Mouse (Mus musculus) urinary bladder, postnatal 10 days (tissue): ENCODE measurements around the gene Nptn.

ENCODE experiments used
- DNase-seq: peaks from one replicate; pipeline ENCODE4 v3.0.0; 2022; ENCODE audit warnings: low spot score

Gene Nptn

DNA sequence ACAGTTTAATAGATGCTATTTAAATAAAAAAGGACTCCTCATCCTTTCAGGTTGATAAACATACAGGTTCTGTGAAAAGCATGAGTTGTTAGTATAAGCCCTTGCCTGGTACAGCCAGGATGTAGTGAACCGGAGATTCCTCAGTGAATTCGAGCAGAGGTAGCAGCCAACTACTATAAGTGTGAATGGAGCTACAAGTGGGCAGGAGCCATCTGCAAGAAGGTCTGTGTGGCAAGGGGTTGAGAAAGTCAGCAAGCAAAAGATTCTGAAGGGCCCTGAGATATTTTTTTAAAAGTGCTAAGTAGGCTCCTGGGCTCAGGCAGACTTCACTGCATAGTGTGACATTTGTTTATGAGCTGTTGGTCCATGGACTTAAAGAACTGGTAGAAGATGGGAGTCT lies 74.8 kb downstream of the Nptn start:
- no peak for DNase-seq

DNA sequence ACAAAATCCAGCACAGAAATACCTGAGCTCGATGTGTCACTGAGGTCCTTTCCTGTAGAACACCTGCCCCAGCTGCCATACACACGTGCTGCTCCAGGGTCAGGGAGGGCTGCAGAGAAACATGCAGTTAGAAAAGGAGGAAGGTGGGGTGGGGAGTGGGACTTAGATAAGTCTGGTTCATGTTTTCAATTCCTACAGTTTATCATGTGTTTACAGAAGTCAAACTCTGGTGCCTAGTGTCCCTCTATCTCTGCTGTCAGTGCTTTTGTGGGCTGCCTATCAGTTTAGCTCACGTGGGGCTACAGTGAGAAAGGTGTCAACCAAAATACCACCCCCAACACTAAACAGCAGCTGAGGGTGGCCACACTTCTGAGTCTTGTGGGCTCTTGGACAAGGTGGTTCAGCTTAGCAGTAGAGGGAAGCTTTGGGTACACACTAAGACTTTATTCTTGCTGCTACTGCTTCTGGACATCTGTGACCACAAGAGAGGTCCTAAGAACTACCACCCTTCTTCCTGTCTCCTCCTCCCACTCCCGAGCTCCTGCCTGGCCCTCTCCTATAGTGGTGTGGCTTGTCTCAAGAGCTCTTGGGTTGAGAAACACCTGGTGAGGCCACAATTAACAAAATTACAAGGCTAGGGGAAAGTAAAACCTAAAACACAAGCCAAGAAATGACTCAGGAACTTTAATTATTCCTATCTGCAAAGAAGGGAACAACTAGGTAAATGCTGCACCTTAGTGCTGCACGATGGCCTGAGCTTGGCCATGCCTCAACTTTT lies 75.9 kb downstream of the Nptn start:
- no peak for DNase-seq

DNA sequence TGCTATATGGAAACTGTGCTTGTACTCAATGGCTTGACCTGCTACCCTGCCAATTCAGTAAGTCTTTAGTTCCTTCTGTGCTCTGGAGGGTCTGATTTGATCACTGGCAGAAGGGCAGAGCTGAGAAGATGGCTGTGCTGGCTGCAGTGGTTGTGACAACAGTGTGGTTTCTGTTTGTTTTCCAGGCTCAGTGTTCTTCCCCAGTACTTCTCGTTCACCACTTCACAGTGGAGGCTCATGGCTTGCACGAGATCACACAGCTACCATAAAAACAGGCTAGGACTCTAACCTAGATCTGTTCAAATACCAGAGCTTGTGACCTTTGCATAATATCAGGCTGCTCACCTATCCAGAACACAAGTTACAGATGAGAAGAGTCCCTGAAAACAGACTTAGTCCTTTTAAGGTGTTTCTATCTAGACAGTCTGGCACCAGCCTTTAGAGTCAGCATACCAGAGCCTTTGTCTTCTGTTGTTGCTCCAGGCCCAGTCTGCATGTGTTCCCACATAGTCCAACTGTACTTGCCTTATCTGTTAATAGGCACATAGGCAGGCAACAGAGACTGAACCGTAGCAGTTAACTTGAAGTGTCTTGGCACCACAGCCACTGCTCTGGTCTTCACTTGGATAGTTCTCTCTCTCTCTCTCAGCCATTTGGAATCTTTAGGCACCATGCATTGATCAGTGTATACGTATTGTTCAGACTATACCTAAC lies 76.7 kb downstream of the Nptn start:
- DNase-seq, result no peak

DNA sequence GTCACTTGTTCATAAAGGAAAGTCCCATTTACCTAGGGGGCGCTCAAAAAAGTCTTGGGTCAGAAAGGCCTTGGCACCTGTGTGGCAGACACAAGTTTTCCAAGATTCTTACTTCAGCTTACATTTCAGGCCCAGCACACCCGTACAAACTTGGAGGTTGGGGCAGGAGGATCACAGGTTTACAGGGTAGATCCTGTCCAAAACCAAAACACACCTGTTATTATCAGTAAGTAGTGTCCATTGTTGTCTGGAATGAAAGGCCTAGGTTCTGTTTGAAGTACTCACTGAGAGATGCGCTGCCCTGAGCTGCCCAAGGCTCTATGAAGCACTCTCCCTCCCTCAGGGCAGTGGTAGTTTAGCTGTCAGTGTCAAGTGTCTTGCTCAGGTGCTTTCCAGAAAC lies 77.3 kb downstream of the Nptn start:
- DNase-seq, result no peak

DNA sequence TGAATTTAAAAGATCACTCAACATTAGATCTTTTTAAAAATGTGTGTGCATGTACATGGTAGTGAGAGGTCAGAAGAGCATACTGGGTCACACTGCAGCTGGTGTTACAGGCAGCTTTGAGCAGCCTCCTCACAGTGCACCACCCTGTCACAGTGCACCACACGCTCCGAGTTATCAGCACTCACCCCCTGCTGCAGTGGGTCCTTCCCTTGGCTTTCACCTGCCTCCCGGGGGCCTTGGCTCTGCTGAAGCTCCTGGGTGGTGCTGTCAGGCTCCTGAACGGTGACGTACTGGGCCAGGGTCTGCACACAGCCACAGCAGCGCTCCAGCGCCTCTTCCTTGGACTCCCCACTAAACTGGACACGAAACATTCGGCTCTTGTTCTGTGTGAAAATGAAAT lies 77.9 kb downstream of the Nptn start:
- no peak for DNase-seq

DNA sequence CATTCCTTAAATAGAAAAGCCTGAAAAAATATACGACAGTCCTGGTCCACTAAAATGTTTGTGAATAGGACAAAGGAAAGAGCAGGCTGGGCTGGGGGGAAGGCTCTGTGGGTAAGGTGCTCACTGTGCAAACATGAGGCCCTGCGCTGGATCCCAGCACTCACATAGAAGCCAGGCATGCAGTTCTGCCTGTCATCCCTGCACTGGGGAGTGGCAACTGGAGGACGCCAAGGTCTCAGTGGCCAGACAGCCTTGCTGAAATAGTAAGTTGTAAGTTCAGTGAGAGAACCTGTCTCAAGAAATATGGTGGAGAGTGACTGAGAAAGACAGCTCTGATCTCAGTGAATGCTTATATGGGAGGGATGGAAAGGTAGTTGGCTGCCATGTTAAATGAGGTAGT lies 78.6 kb downstream of the Nptn start:
- no peak for DNase-seq

DNA sequence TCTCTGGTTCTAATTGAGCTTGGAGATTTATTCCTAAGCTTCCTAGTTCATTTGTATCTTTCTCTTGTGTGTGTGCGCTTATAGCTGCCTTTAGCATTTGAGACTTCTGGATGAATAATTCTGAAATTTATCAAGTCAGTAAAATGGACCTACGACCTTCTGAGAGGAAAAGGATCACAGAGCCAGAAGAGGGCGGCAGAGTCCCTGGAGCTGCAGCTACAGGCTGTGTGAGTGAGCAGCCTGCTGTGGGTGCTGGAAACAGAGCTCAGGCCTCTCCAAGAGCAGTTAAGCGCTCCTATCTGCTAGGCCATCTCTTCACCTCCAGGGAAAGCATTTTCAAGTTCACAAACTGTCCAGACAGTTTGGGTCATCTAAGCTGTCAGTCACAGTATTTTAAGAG lies 80.0 kb downstream of the Nptn start:
- DNase-seq, result no peak

DNA sequence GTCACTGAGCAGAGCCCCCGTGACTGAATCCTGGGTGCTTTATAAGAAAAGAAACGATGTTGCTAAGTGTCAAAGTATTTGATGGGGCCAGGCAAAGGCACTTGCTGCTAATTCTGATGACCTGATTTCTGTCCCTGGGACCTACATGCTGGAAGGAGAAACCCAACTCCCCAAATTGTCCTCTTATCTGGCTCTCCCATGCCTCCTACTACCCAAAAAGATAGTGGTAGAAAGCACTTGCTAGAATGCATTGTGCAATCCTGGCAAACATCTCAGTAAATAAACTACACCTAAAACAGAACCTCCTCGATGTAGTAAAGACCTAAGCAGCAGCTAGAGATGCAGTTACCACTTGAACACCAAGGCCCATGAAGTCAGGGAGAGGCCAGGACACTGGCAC lies 80.8 kb downstream of the Nptn start:
- DNase-seq, result no peak

DNA sequence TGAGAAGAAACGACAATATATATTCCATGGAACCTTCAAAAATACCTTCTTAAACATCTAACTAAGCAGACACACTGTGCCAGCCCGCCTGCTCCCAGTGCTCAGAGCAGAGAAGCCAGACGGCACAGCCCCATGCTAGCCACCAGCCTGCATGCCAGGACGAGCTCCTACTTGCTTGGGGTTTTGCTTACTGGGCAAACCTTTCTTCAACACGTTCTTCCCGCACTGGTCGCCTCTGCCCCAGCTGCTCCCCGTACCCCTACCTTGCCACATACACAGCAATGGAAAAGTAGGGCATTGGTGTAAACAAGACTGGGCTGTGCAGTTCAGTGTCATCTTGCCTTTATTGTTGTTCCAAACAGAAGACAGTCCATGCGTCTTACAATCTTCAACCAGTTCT lies 83.5 kb downstream of the Nptn start:
- DNase-seq, result no peak

DNA sequence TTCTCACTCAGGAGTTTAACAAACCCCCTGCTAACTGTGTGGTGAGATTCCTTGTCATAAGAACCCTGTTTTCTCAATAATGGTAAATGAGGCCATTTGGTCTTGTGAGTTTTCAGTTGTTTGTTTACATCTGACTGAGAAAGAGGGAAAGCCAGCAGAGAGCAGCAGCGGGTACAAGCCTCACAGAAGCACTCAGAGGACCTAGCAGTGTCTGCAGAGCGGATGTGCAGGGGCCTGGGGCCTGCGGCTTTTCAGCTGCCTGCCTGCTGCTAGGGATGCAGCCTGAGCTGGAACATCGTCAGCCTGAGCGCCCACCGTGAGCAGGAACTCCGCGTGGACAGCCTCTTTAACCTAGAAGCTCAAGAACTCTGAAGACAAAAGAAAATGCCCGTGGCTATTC lies 84.2 kb downstream of the Nptn start:
- DNase-seq, result no peak

DNA sequence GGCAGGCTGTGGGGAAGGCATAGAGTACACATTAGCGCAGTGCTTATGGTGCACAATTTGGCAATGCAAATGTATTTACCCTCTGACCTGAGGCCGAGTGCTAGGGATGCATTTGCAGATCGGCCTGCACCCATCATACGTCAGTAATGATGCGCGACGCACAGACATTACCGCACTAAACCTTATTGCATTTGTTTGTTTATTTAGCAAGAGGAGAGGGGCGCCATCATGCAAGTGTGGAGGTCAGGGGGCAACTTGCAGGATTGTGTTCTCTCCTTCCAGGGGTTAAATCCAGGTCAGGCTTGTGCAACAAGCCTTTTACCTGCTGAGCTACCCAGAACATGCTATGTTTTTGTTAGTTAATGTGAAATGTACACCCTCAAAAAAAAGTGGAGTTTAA lies 85.2 kb downstream of the Nptn start:
- no peak for DNase-seq

DNA sequence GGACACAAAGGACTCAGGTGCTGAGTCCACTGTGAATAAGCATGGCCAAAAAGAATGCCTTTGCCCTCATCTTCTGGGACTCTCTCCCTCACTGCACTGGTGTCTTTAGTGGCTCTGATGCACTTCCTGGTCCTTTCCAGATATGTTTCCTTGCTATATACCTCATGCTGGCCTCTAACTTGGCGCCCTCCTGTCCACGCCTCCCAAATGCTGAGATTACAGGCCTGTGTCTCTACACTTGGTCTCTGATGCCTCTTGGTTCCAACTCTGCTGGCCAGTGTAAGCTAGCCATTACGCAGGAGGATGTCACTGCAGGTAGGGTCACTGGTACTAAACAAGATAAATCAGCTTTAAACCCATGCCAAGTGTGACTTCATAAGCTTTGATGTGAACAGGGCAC lies 86.1 kb downstream of the Nptn start:
- no peak for DNase-seq

DNA sequence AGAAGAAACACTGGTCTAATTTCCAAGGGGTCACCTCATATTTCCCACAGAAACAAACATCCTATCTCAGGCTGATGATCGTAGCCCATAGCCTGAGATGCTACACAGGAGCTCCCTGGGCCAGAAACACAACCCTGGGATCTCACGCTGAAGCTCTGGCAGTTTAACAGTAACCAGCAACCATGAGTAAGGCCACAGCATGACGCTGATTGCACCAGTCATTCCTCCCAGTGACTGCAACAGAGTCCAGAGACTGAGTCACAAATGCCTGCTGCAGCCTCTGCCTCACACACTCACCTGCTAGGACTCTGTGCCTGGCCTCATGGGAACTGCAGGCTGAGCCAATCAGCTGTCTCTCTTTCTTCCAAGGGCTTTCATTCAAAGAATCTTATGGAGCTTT lies 87.0 kb downstream of the Nptn start:
- DNase-seq, result no peak

DNA sequence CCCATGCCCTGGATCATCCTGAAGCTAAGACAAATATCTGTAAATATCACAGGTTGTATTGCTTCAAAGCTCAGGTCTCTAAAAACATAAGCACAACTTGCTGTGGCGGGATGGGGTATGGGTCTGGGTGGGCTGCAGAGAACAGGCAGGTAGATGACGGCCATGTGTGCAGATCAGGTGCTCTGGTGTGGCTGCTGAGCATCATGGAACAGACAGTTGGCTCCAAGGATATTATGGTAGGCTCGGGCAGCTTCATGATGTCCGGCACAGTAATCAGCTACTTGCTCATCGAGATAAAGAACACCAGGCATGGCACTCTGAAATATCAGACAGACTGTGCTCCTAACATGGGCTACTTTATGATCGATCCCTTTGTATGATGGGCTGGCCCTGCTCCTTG lies 87.8 kb downstream of the Nptn start:
- no peak for DNase-seq

DNA sequence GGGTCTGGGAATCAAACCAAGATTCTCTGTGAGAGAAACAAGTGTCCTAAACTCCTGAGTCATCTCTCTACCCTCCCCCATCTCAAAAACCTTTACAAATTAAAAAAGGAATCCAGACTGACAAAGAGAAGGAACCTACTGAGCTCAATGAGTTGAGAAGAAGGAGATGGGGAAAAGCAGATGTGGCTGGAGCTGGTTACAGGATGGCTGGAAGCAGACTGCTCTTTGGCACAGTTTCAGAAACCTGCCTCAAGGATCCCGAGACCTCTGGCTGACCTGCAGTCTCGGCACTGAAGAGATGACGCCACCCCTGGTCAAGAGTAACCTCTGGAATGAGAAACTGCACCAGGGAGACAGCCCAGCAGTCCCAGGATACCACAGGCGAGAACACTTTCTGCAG lies 90.4 kb downstream of the Nptn start:
- DNase-seq, result no peak

DNA sequence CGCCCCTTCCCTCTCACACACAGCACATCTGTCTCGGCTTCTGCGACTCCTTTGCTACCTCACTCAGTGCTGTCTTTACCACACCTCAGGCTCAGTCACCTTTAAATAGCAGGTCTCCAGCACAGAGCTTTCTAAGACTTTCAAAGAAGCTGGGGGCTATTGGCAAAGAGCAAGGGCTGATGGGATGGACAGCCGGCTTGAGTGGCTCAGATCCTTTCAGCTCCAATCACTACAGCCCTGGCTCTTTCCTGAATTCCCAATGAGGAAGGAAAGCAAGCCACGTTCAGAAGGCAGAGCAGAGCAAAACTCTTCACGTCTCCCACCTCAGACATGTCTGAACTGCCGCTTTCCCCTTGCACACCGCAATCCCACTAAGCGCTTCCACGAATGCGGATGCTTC lies 92.7 kb downstream of the Nptn start:
- no peak for DNase-seq

DNA sequence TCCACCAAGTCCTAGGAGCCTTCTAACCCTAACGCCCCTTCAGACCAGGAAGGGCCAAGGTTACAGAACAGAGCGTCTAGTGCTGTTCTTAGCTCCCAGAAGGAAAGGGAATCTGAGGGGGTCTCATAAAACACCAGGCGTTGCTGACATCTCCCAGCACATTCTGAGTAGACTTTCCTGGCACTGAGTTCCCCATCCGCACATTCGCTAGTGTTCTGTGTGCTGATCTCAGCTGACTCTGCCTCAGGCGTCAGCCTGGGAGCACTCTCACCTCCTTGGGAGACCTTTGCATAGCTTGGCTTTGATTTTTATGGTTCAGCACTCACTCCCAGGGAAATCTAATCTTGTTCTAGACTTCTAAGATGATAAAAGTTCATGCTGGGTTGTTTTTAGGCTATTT lies 93.3 kb downstream of the Nptn start:
- no peak for DNase-seq

DNA sequence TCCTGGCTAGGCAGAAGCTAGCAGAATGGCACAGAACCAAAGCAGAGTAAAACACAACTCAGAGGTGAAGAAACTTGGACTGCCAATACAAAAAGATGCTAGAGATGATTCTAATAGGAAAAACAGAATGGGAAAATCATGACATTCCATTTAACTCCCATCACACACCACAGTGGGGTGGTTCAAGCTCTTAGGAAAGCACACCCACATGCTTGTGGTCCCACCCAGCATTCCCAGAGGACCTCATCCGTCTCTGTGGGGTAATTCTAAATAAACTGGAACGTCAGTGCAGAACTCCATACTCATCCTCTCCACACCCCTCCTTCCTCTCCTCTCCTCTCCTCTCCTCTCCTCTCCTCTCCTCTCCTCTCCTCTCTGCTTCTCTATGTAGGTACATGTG lies 99.4 kb downstream of the Nptn start:
- DNase-seq, result no peak

DNA sequence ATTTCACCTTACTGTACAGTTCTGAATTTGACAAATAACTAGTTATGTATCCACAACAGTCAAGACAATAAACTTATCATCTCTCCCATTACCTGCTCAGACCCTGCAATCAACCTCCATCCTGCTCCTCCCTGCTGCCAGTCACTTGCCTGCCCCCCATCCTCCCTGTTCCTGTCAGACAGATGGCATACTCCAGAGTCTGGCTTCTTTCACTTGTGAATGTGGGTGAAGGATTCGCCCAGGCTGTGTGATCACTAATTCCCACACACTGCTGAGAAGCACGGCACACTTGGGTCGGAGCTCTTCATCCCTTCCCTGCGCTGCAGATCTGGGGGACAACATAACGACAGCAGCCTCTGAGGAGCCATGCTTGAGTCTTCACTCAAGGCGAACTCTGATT lies 100.1 kb downstream of the Nptn start:
- DNase-seq, result no peak

DNA sequence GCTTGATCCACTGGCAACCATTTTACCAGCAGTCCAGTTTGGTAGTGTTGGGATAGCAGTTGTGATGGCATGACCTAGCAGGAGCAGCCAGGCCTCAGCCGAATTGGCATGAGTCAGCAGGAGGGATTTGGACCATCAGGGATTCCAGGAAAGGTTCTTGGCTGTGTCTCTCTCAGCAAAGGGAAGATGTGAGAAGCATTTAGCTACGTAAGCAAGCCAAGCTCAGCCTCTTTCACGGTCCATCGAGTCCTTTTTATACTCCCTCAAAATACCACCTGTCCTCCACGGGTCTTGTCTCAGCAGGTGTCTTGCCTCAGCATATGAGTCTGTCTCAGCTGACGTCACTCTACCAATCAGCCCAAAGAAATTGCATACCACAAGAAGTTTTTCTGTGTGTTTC lies 101.3 kb downstream of the Nptn start:
- no peak for DNase-seq

DNA sequence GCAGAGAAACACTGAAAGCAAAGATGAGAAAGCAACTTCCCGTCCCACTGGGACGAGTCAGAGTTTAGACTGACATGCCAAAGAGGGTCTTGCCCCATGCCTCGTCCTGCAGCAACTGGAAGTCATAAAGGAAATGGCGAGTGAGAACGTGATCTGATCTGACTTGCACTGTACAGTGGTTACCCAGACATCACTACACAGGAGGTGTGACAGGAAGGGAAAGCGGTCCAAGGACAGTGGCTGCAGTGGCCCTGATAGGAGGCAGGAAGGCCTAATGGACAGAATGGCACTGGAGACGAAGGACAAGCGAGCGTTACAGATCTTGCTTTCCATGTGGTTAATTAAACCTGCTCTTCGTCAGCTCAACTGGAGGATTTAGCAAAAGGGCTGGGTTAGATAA lies 103.2 kb downstream of the Nptn start:
- DNase-seq, result no peak

DNA sequence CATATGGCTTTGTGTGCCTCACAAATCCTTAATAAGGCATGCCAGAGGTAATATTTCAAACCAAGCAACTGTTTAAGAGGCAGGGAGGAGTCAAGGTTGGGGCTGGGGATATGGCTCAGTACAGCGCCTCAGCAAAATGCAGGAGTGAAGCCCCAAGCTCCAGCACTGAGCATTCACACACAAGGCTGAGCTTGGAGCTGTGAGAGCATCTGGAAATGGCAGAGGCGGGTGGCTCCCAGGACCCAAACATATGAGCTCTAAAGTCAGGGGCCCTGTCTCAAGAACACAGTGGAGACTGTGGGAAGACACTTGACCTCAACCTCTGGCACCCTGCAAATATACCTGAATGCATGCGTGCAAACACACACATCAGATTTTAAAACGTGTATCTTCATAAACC lies 106.0 kb downstream of the Nptn start:
- DNase-seq, result no peak

DNA sequence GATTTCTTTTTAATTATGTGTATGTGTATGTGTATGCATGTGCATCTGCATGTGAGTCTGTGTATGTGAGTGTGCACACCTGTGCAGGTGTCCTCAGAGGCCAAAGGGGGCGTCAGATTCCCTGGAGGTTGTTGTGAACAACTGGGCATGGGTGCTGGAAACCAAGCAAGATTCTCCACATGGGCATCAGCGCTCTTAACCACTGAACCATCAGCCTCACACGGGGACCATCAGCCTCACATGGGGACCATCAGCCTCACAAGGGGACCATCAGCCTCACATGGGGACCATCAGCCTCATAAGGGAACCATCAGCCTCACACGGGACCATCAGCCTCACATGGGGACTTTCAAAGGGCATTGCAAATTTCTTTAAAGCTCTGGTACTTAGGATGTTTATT lies 108.7 kb downstream of the Nptn start:
- no peak for DNase-seq

DNA sequence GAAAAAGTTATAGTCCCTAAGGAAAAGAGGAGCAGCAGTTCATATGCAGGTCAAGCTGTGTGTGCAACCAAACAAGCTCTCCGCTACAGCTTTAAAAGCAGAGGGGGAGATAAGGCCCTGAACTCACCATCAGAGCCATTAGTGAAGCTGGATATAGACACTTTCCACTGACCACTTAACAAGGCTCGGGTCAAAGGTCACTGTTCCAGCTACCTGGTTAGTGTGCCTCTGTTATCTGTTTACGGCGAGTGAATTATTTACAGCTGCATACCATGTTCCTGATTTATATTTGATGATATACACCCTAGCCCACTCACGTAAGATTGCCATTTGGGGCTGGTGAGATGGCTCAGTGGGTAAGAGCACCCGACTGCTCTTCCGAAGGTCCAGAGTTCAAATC lies 109.4 kb downstream of the Nptn start:
- DNase-seq, result no peak
